Mouse (Mus musculus): ENCODE results near the gene Efnb3. TPM values are rescaled to one million over a fixed set of nuclear protein-coding genes. Genes with fewer than 3 reads are reported as not detected.

Efnb3 gene
- polyA plus RNA-seq, 1 experiment = 3.9 TPM

DNA sequence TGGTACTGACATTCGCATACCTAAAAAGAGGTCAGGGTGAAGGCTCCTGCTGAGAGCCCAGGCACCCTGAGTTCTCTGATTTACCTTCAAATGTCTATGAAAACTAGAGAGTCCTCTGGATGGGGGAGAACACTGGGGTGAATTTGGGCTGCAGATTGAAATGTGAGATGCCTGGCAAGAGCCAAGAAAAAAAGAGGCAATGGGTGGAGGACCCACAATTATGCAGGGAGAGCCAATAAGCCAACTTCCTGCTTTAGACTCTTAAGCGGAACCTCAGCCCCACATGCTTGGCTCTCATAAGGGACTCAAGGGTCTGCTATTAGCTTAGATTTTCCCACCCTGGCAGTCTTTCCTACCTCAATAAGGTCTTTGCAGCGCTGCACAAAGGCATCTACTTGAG lies 43.3 kb downstream of the Efnb3 start:
- no peaks in the 10 kb centered on the region for H3K36me3 ChIP-seq (ENCODE audit: control insufficient read depth, insufficient read depth, low read length, poor library complexity, severe bottlenecking)
- no peaks in the 10 kb centered on the region for H3K4me1 ChIP-seq (ENCODE audit: control insufficient read depth, insufficient read depth, low read length)
- H3K4me3 ChIP-seq (ENCODE audit: low read depth, low read length) = no peak overlapping the region
- H3K9ac ChIP-seq (ENCODE audit: low read depth, poor library complexity, severe bottlenecking) = no peak overlapping the region
- no peaks in the 10 kb centered on the region for H3K27me3 ChIP-seq (ENCODE audit: control insufficient read depth, insufficient read depth, low read length, poor library complexity, severe bottlenecking)
- TF ChIP-seq POLR2A (IDR thresholded peaks at IDR 0.05; ENCODE audit: insufficient read depth, low read length) (no peak), CTCF (IDR thresholded peaks at IDR 0.05; ENCODE audit: low read depth, low read length) (no peak), EP300 (IDR thresholded peaks at IDR 0.05; ENCODE audit: insufficient read depth, low read depth, low read length) (no peak)
- H3K9me3 ChIP-seq (replicated peaks; ENCODE audit: control insufficient read depth, insufficient read depth, low read length, poor library complexity, severe bottlenecking) = no peaks in the 10 kb centered on the region
- no peak overlapping the region for H3K27ac ChIP-seq (ENCODE audit: insufficient read depth, low read length)

DNA sequence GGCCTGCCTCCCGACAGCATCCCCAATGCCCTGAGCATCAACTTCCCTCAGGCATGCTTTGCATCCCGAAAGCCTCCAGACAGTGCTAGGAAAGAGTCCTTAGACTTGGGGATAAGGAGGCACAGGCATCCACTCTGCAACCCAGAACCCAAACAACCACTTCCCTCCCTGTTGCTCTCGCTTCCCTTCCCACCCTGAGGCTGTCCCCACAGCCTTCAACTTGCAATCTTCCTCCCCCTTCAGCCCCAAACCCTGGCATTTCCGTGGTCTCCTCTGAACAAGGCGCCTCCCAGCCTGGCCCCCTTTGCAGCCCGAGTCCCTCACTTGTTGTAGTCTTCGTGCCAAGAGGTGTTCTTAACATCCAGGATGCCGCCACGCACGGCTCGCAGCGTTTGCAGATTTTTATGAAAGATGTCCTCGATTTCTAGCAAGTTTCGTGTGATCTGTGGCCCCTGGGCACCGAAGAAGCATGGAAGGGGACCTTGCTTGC lies 43.8 kb downstream of the Efnb3 start:
- no peaks in the 10 kb centered on the region for H3K9me3 ChIP-seq (replicated peaks; ENCODE audit: control insufficient read depth, insufficient read depth, low read length, poor library complexity, severe bottlenecking)
- no peak overlapping the region for H3K9ac ChIP-seq (ENCODE audit: low read depth, poor library complexity, severe bottlenecking)
- H3K27me3 ChIP-seq (ENCODE audit: control insufficient read depth, insufficient read depth, low read length, poor library complexity, severe bottlenecking) = no peaks in the 10 kb centered on the region
- TF ChIP-seq POLR2A (IDR thresholded peaks at IDR 0.05; ENCODE audit: insufficient read depth, low read length) = no peak
- TF ChIP-seq EP300 (IDR thresholded peaks at IDR 0.05; ENCODE audit: insufficient read depth, low read depth, low read length) = no peak
- no peak for TF ChIP-seq CTCF (IDR thresholded peaks at IDR 0.05; ENCODE audit: low read depth, low read length)
- H3K36me3 ChIP-seq (ENCODE audit: control insufficient read depth, insufficient read depth, low read length, poor library complexity, severe bottlenecking) = no peaks in the 10 kb centered on the region
- H3K4me3 ChIP-seq (ENCODE audit: low read depth, low read length) = no peak overlapping the region
- no peaks in the 10 kb centered on the region for H3K4me1 ChIP-seq (ENCODE audit: control insufficient read depth, insufficient read depth, low read length)
- H3K27ac ChIP-seq (ENCODE audit: insufficient read depth, low read length) = no peak overlapping the region

DNA sequence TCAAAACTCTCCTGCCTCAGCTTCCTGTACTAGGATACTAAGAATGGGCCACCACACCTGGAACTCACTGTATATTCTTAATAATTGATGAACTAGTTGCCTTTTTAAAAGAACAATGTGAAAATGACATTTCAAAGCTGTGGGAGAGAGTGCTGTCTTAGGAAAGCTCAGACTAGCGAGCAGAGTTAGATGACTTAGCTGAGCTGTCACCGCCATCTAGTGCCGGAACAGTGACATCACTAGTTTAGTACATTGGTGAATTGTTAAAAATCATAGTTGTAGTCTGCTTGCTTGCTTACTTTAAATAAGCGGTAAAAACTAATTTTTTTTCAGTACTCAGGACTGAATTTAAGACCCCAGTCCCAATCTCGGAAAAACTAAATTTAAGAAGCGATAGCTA lies 46.2 kb downstream of the Efnb3 start:
- Histone ChIP-seq H3K9me3 (replicated peaks; ENCODE audit: control insufficient read depth, insufficient read depth, low read length, poor library complexity, severe bottlenecking) (no peaks in the 10 kb centered on the region), H3K4me1 (ENCODE audit: control insufficient read depth, insufficient read depth, low read length) (no peaks in the 10 kb centered on the region), H3K27me3 (ENCODE audit: control insufficient read depth, insufficient read depth, low read length, poor library complexity, severe bottlenecking) (no peaks in the 10 kb centered on the region), H3K27ac (ENCODE audit: insufficient read depth, low read length) (no peak overlapping the region), H3K9ac (ENCODE audit: low read depth, poor library complexity, severe bottlenecking) (no peak overlapping the region), H3K4me3 (ENCODE audit: low read depth, low read length) (no peak overlapping the region), H3K36me3 (ENCODE audit: control insufficient read depth, insufficient read depth, low read length, poor library complexity, severe bottlenecking) (no peaks in the 10 kb centered on the region)
- TF ChIP-seq EP300 (IDR thresholded peaks at IDR 0.05; ENCODE audit: insufficient read depth, low read depth, low read length) = no peak
- peak; percentile 41 for TF ChIP-seq CTCF (IDR thresholded peaks at IDR 0.05; ENCODE audit: low read depth, low read length)

DNA sequence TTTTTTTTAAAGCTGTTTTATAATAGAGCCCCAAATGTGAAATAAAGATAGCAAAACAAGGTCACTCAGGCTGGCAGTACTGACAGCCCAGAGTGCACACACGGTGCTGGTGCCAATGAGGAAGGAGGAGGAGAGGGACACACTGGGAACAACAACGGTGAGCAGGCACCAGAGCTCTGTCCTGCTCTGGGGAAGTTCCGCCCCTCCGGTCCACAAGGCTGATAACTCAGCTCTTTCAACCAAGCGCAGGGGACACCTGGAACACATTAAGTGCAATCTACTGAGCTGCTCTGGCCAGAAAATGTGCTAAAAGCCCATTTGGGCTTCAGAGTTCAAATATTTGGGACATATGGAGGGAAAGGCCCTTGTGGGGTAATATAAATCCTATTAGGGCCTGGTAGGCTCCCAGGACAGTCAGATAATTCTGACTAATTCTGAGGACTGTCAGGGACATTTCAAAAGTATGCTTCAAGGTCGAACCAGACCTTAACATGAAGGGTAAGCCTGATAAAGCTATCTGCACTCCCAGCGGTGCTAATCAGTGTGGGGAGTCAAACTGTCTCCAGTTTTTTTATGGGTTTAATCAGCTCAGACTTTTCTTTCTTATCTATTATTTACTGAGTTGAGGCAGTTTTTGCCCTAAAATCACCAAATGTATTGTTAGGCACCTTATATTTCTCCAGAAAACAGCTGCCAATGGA lies 49.1 kb downstream of the Efnb3 start:
- no peak for TF ChIP-seq CTCF (IDR thresholded peaks at IDR 0.05; ENCODE audit: low read depth, low read length)
- no peak for TF ChIP-seq EP300 (IDR thresholded peaks at IDR 0.05; ENCODE audit: insufficient read depth, low read depth, low read length)
- no peak for TF ChIP-seq POLR2A (IDR thresholded peaks at IDR 0.05; ENCODE audit: insufficient read depth, low read length)
- Histone ChIP-seq H3K27ac (ENCODE audit: insufficient read depth, low read length) (no peak overlapping the region), H3K36me3 (ENCODE audit: control insufficient read depth, insufficient read depth, low read length, poor library complexity, severe bottlenecking) (no peaks in the 10 kb centered on the region), H3K9me3 (replicated peaks; ENCODE audit: control insufficient read depth, insufficient read depth, low read length, poor library complexity, severe bottlenecking) (no peaks in the 10 kb centered on the region), H3K27me3 (ENCODE audit: control insufficient read depth, insufficient read depth, low read length, poor library complexity, severe bottlenecking) (no peaks in the 10 kb centered on the region), H3K4me3 (ENCODE audit: low read depth, low read length) (no peak overlapping the region), H3K9ac (ENCODE audit: low read depth, poor library complexity, severe bottlenecking) (no peak overlapping the region), H3K4me1 (ENCODE audit: control insufficient read depth, insufficient read depth, low read length) (no peaks in the 10 kb centered on the region)

Other genes with a start within 250 kb of the Efnb3 start
- gene Cntrob, start 236.4 kb downstream of the Efnb3 start, polyA plus RNA-seq (2011; ENCODE audit: insufficient read depth, insufficient read length, low read depth, missing spikeins) = 25.9 and 27.5 TPM in 2 replicates
- gene Trappc1, start 236.2 kb downstream of the Efnb3 start, polyA plus RNA-seq (2011; ENCODE audit: insufficient read depth, insufficient read length, low read depth, missing spikeins) = 89.1 and 96.0 TPM in 2 replicates
- 2.5 and 3.4 TPM in 2 replicates for gene Kcnab3, start 233.9 kb downstream of the Efnb3 start, polyA plus RNA-seq (2011; ENCODE audit: insufficient read depth, insufficient read length, low read depth, missing spikeins)
- 1.7 and 3.3 TPM in 2 replicates for gene Rnf227, start 219.7 kb downstream of the Efnb3 start, polyA plus RNA-seq (2011; ENCODE audit: insufficient read depth, insufficient read length, low read depth, missing spikeins)
- 21.9 and 25.7 TPM in 2 replicates for gene Chd3, start 190.8 kb downstream of the Efnb3 start, polyA plus RNA-seq (2011; ENCODE audit: insufficient read depth, insufficient read length, low read depth, missing spikeins)
- 77.9 and 94.0 TPM in 2 replicates for gene Naa38, start 164.7 kb downstream of the Efnb3 start, polyA plus RNA-seq (2011; ENCODE audit: insufficient read depth, insufficient read length, low read depth, missing spikeins)
- gene Cyb5d1, start 164.6 kb downstream of the Efnb3 start, polyA plus RNA-seq (2011; ENCODE audit: insufficient read depth, insufficient read length, low read depth, missing spikeins) = 21.1 and 21.5 TPM in 2 replicates
- 15.7 and 16.6 TPM in 2 replicates for gene Tmem88, start 162.0 kb downstream of the Efnb3 start, polyA plus RNA-seq (2011; ENCODE audit: insufficient read depth, insufficient read length, low read depth, missing spikeins)
- gene Kdm6b, start 146.5 kb downstream of the Efnb3 start, polyA plus RNA-seq (2011; ENCODE audit: insufficient read depth, insufficient read length, low read depth, missing spikeins) = 23.3 and 28.4 TPM in 2 replicates
- gene Dnah2, start 11.1 kb downstream of the Efnb3 start, polyA plus RNA-seq (2011; ENCODE audit: insufficient read depth, insufficient read length, low read depth, missing spikeins) = 1.2 and 2.0 TPM in 2 replicates
- gene Wrap53, start 20.1 kb upstream of the Efnb3 start, polyA plus RNA-seq (2011; ENCODE audit: insufficient read depth, insufficient read length, low read depth, missing spikeins) = 10.3 and 17.8 TPM in 2 replicates
- gene Trp53, start 20.2 kb upstream of the Efnb3 start, polyA plus RNA-seq (2011; ENCODE audit: insufficient read depth, insufficient read length, low read depth, missing spikeins) = 230 and 277 TPM in 2 replicates
- gene Atp1b2, start 45.7 kb upstream of the Efnb3 start, polyA plus RNA-seq (2011; ENCODE audit: insufficient read depth, insufficient read length, low read depth, missing spikeins) = 20.4 and 24.0 TPM in 2 replicates
- not detected in 2 replicates for gene Shbg, start 57.7 kb upstream of the Efnb3 start, polyA plus RNA-seq (2011; ENCODE audit: insufficient read depth, insufficient read length, low read depth, missing spikeins)
- 9.1 and 9.6 TPM in 2 replicates for gene Sat2, start 61.8 kb upstream of the Efnb3 start, polyA plus RNA-seq (2011; ENCODE audit: insufficient read depth, insufficient read length, low read depth, missing spikeins)
- gene Fxr2, start 72.8 kb upstream of the Efnb3 start, polyA plus RNA-seq (2011; ENCODE audit: insufficient read depth, insufficient read length, low read depth, missing spikeins) = 170 and 173 TPM in 2 replicates
- 45.2 and 48.1 TPM in 2 replicates for gene Sox15, start 95.1 kb upstream of the Efnb3 start, polyA plus RNA-seq (2011; ENCODE audit: insufficient read depth, insufficient read length, low read depth, missing spikeins)
- gene Mpdu1, start 102.4 kb upstream of the Efnb3 start, polyA plus RNA-seq (2011; ENCODE audit: insufficient read depth, insufficient read length, low read depth, missing spikeins) = 65.7 and 71.0 TPM in 2 replicates
- 32.9 and 36.2 TPM in 2 replicates for gene Cd68, start 105.9 kb upstream of the Efnb3 start, polyA plus RNA-seq (2011; ENCODE audit: insufficient read depth, insufficient read length, low read depth, missing spikeins)
- 1,464 and 1,502 TPM in 2 replicates for gene Eif4a1, start 112.2 kb upstream of the Efnb3 start, polyA plus RNA-seq (2011; ENCODE audit: insufficient read depth, insufficient read length, low read depth, missing spikeins)
- 198 and 221 TPM in 2 replicates for gene Senp3, start 121.9 kb upstream of the Efnb3 start, polyA plus RNA-seq (2011; ENCODE audit: insufficient read depth, insufficient read length, low read depth, missing spikeins)
- gene Tnfsf13, start 125.6 kb upstream of the Efnb3 start, polyA plus RNA-seq (2011; ENCODE audit: insufficient read depth, insufficient read length, low read depth, missing spikeins) = 1.3 and 2.9 TPM in 2 replicates
- 3.4 and 4.1 TPM in 2 replicates for gene Tnfsf12, start 135.6 kb upstream of the Efnb3 start, polyA plus RNA-seq (2011; ENCODE audit: insufficient read depth, insufficient read length, low read depth, missing spikeins)
- 1.9 and 3.6 TPM in 2 replicates for gene Tnfsfm13, start 135.9 kb upstream of the Efnb3 start, polyA plus RNA-seq (2011; ENCODE audit: insufficient read depth, insufficient read length, low read depth, missing spikeins)
- 102 and 103 TPM in 2 replicates for gene Polr2a, start 198.4 kb upstream of the Efnb3 start, polyA plus RNA-seq (2011; ENCODE audit: insufficient read depth, insufficient read length, low read depth, missing spikeins)
- not detected in 2 replicates for gene Slc35g3, start 201.8 kb upstream of the Efnb3 start, polyA plus RNA-seq (2011; ENCODE audit: insufficient read depth, insufficient read length, low read depth, missing spikeins)
- 3.6 and 4.8 TPM in 2 replicates for gene Zbtb4, start 205.7 kb upstream of the Efnb3 start, polyA plus RNA-seq (2011; ENCODE audit: insufficient read depth, insufficient read length, low read depth, missing spikeins)
- 10.1 and 12.1 TPM in 2 replicates for gene Chrnb1, start 235.7 kb upstream of the Efnb3 start, polyA plus RNA-seq (2011; ENCODE audit: insufficient read depth, insufficient read length, low read depth, missing spikeins)
- gene Fgf11, start 241.7 kb upstream of the Efnb3 start, polyA plus RNA-seq (2011; ENCODE audit: insufficient read depth, insufficient read length, low read depth, missing spikeins) = 1.8 and 2.5 TPM in 2 replicates
- gene Tmem102, start 245.4 kb upstream of the Efnb3 start, polyA plus RNA-seq (2011; ENCODE audit: insufficient read depth, insufficient read length, low read depth, missing spikeins) = 10.1 and 11.6 TPM in 2 replicates

All from ES-Bruce4 (cell line).